Mouse (Mus musculus) stomach, postnatal 0 days (tissue): ENCODE measurements at regions not wholly inside any gene's neighbourhood (a gene's known extent, or its start where the extent isn't known, plus 50 kb on each side); places are given as distances from the start of the nearest gene placed in this dataset.

ENCODE experiments used
- ATAC-seq: fragments of 200-750 bp; cut with Nextera tagmentation; 2 replicates; pipeline ENCODE4 v1.8.0; 2017; ENCODE audit not compliant: low FRiP score, low TSS enrichment
- DNase-seq: peaks from one replicate; pipeline ENCODE4 v3.0.0-alpha.2; 2016; ENCODE audit warnings: low spot score
- H3K27ac ChIP-seq: fragments of 300-500 bp; sonication (generic); replicated peaks from 2 replicates; pipeline ENCODE4 v1.5.1; 2014; ENCODE audit warnings: mild to moderate bottlenecking, control low read depth
- H3K27me3 ChIP-seq: fragments of 300-500 bp; sonication (generic); 2 replicates; pipeline ENCODE4 v1.6.1; 2014; ENCODE audit warnings: low read length; ENCODE audit not compliant: control insufficient read depth, insufficient read depth
- H3K36me3 ChIP-seq: fragments of 300-500 bp; sonication (generic); 2 replicates; pipeline ENCODE4 v1.6.1; 2014; ENCODE audit warnings: low read length, mixed read lengths; ENCODE audit not compliant: control insufficient read depth, insufficient read depth
- H3K4me1 ChIP-seq: fragments of 300-500 bp; sonication (generic); replicated peaks from 2 replicates; pipeline ENCODE4 v1.6.1; 2014; ENCODE audit warnings: antibody characterized with exemption; ENCODE audit not compliant: control insufficient read depth, insufficient read depth
- H3K4me2 ChIP-seq: fragments of 300-500 bp; sonication (generic); replicated peaks from 2 replicates; pipeline ENCODE4 v1.6.1; 2014; ENCODE audit warnings: low read depth, mild to moderate bottlenecking, control low read depth, moderate library complexity
- H3K4me3 ChIP-seq: fragments of 300-500 bp; sonication (generic); 2 replicates; pipeline ENCODE4 v1.5.1; 2014; ENCODE audit warnings: low read depth, low read length, control low read depth
- H3K9ac ChIP-seq: fragments of 300-500 bp; sonication (generic); 2 replicates; pipeline ENCODE4 v1.6.1; 2014; ENCODE audit warnings: mild to moderate bottlenecking, low read length, control low read depth, mixed read lengths
- H3K9me3 ChIP-seq: fragments of 300-500 bp; sonication (generic); 2 replicates; pipeline ENCODE4 v1.6.1; 2016; ENCODE audit warnings: low read length; ENCODE audit not compliant: control insufficient read depth
- CTCF ChIP-seq: IDR thresholded peaks from 2 replicates; pipeline ENCODE4 v1.5.1; 2016; ENCODE audit warnings: antibody characterized with exemption, low read depth, mild to moderate bottlenecking, moderate library complexity
- EP300 ChIP-seq: optimal IDR thresholded peaks from 2 replicates; pipeline ENCODE3; 2016; ENCODE audit warnings: antibody characterized with exemption
- WGBS: fragments of 180-500 bp; shearing (Covaris S2); extraction: QIAGEN DNeasy Blood & Tissue Kit; methylation state at CpG from one replicate; pipeline ENCODE4 v1.1.7; 2014; 5-methylcytosine and 5-hydroxymethylcytosine counted together

GRCm38 (mm10) chr8:50264757-50265156, 1421.0 kb upstream of the Tenm3 start:
- H3K9ac ChIP-seq, result no peak overlapping the region
- no peaks in the 10 kb centered on the region for H3K36me3 ChIP-seq
- DNase-seq (no peak), ATAC-seq (no peak)
- TF ChIP-seq CTCF (no peak), EP300 (no peak)
- no peaks in the 10 kb centered on the region for H3K4me1 ChIP-seq
- 46% methylated on average over 4 of the region's 4 CpGs for WGBS
- no peaks in the 10 kb centered on the region for H3K27me3 ChIP-seq
- H3K4me2 ChIP-seq, result no peak overlapping the region
- H3K27ac ChIP-seq, result no peak overlapping the region
- no peaks in the 10 kb centered on the region for H3K9me3 ChIP-seq
- H3K4me3 ChIP-seq, result no peak overlapping the region
